8 mouse cellular contexts compared by ENCODE assay signal in genomic region chr9:44492631-44493461, GRCm38 (mm10). TPM values are rescaled to one million over a fixed set of nuclear protein-coding genes. Genes with fewer than 3 reads are reported as not detected.
A peak's percentile ranks its signal among the peaks of the same experiment; 100 is the strongest.
DNase-seq lines count a peak whose midpoint lies in the region; ATAC-seq and TF ChIP-seq lines count a peak whose summit lies in the region.
"Had no signal": no experiment of that assay in that cellular context is flagged by ENCODE, and none has a peak within 500 bp of the region (broad histone marks: within the 10 kb centered on the region; RNA-seq: fewer than 3 reads in every experiment).

No protein-coding gene starts in this region.

- 52% methylated on average over 17 of the region's 17 CpGs for WGBS in heart, embryonic 10.5 days
- WGBS in limb, embryonic 14.5 days = 65% methylated on average over 17 of the region's 17 CpGs

- peak overlapping the region; percentile 17 for H3K9ac ChIP-seq in limb, embryonic 14.5 days (ENCODE audit: low read depth, low read length, severe bottlenecking)
- H3K9ac ChIP-seq: liver, embryonic 15.5 days had no signal

- no peak overlapping the region for H3K4me2 ChIP-seq in limb, embryonic 14.5 days (replicated peaks; ENCODE audit: low read depth, low read length, severe bottlenecking)
- H3K4me2 ChIP-seq: liver, embryonic 15.5 days had no signal

- peak; percentile 22 for DNase-seq in retina, postnatal 1 day
- DNase-seq in retina, embryonic 14.5 days (ENCODE audit: low spot score) = no peak
- peak; percentile 73 to 79 for DNase-seq in cerebellum, postnatal 25 days
- DNase-seq in heart, embryonic 10.5 days (ENCODE audit: low spot score) = no peak
- DNase-seq in limb, embryonic 14.5 days (ENCODE audit: low spot score) = no peak
- no peak for DNase-seq in adrenal gland, adult 8-10 months

- H3K27ac ChIP-seq in heart, embryonic 10.5 days = peak overlapping the region; percentile 82
- no peak overlapping the region for H3K27ac ChIP-seq in limb, embryonic 14.5 days (replicated peaks; ENCODE audit: low read depth, low read length)
- H3K27ac ChIP-seq: liver, embryonic 15.5 days had no signal

- peaks cover 9% of the 10 kb centered on the region; the same call in 1 of the 2 replicates for H3K36me3 ChIP-seq in heart, embryonic 10.5 days
- peaks cover 15% of the 10 kb centered on the region for H3K36me3 ChIP-seq in limb, embryonic 14.5 days (ENCODE audit: control insufficient read depth, insufficient read depth, low read length)
- H3K36me3 ChIP-seq: liver, embryonic 15.5 days had no signal

- H3K27me3 ChIP-seq in heart, embryonic 10.5 days (ENCODE audit: insufficient read depth, poor library complexity, severe bottlenecking) = no peaks in the 10 kb centered on the region
- no peaks in the 10 kb centered on the region for H3K27me3 ChIP-seq in limb, embryonic 14.5 days (ENCODE audit: control insufficient read depth, insufficient read depth, low read length)

- peaks cover 100% of the 10 kb centered on the region for H3K4me1 ChIP-seq in heart, embryonic 10.5 days
- peaks cover 100% of the 10 kb centered on the region for H3K4me1 ChIP-seq in limb, embryonic 14.5 days (ENCODE audit: control insufficient read depth, insufficient read depth, low read length)

- TF ChIP-seq POLR2A in limb, embryonic 14.5 days (IDR thresholded peaks at IDR 0.05; ENCODE audit: borderline replicate concordance, extremely low read depth, insufficient read depth, insufficient read length) = no peak

- ATAC-seq in limb, embryonic 14.5 days (ENCODE audit: low FRiP score, low read depth) = no peak
- ATAC-seq in megakaryocyte-erythroid progenitor cell, adult 5-6 weeks (replicated peaks; ENCODE audit: low FRiP score, low TSS enrichment, poor library complexity, severe bottlenecking) = no peak

- peak overlapping the region; percentile 27; the same call in 1 of the 2 replicates for H3K4me3 ChIP-seq in heart, embryonic 10.5 days
- no peak overlapping the region for H3K4me3 ChIP-seq in limb, embryonic 14.5 days (replicated peaks; ENCODE audit: low read length)
- H3K4me3 ChIP-seq: liver, embryonic 15.5 days had no signal

- no peaks in the 10 kb centered on the region for H3K9me3 ChIP-seq in heart, embryonic 10.5 days
- H3K9me3 ChIP-seq in limb, embryonic 14.5 days (ENCODE audit: control insufficient read depth, low read length) = no peaks in the 10 kb centered on the region
- H3K9me3 ChIP-seq: liver, embryonic 15.5 days had no signal

RNA-seq across cellular contexts. Expression of gene Bcl9l, which starts 10.2 kb away (rescaled TPM):
- polyA plus RNA-seq in heart, embryonic 10.5 days (2016; fragmentation: Nextera tagmentation; extraction: Ambion mirVana) = 7.6 and 9.6 TPM in 2 replicates
- 41.2 and 53.7 TPM in 2 replicates for polyA plus RNA-seq in limb, embryonic 14.5 days (2012; rRNA removed)
- 20.5 and 22.7 TPM in 2 replicates for polyA plus RNA-seq in limb, embryonic 14.5 days (2014; fragmentation: Nextera tagmentation; extraction: Ambion mirVana)
- total RNA-seq in megakaryocyte-erythroid progenitor cell, adult 5-6 weeks (2014; fragmentation: Nextera tagmentation) = 4.8 and 5.5 TPM in 2 replicates
- 0.52 and 3.7 TPM in 2 replicates for total RNA-seq in megakaryocyte-erythroid progenitor cell, adult 5-6 weeks (2017)
- total RNA-seq in adrenal gland, adult 8-10 months (2022) = 10 to 100 TPM; 48.9 to 76.1 (median 66.7) TPM

RNA-seq across cellular contexts. Expression of gene Upk2, which starts 38.1 kb away (rescaled TPM):
- polyA plus RNA-seq in heart, embryonic 10.5 days (2016; fragmentation: Nextera tagmentation; extraction: Ambion mirVana) = 0.26 TPM in 1 of 2 replicates, not detected in the other
- polyA plus RNA-seq in limb, embryonic 14.5 days (2012; rRNA removed) = 0.33 and 0.91 TPM in 2 replicates
- 0.40 TPM in 1 of 2 replicates, not detected in the other for polyA plus RNA-seq in limb, embryonic 14.5 days (2014; fragmentation: Nextera tagmentation; extraction: Ambion mirVana)
- not detected in 2 replicates for total RNA-seq in megakaryocyte-erythroid progenitor cell, adult 5-6 weeks (2014; fragmentation: Nextera tagmentation)
- total RNA-seq in megakaryocyte-erythroid progenitor cell, adult 5-6 weeks (2017) = not detected in 2 replicates
- not detected for total RNA-seq in adrenal gland, adult 8-10 months (2022)
- polyA plus RNA-seq: liver, embryonic 15.5 days had no signal

RNA-seq across cellular contexts. Expression of gene Foxr1, which starts 51.9 kb away (rescaled TPM):
- not detected in 2 replicates for polyA plus RNA-seq in heart, embryonic 10.5 days (2016; fragmentation: Nextera tagmentation; extraction: Ambion mirVana)
- polyA plus RNA-seq in limb, embryonic 14.5 days (2012; rRNA removed) = not detected in 2 replicates
- polyA plus RNA-seq in limb, embryonic 14.5 days (2014; fragmentation: Nextera tagmentation; extraction: Ambion mirVana) = not detected in 2 replicates
- not detected in 2 replicates for total RNA-seq in megakaryocyte-erythroid progenitor cell, adult 5-6 weeks (2014; fragmentation: Nextera tagmentation)
- not detected in 2 replicates for total RNA-seq in megakaryocyte-erythroid progenitor cell, adult 5-6 weeks (2017)
- total RNA-seq in adrenal gland, adult 8-10 months (2022) = not detected
- polyA plus RNA-seq: liver, embryonic 15.5 days had no signal

Comparison
In these comparisons a context has a peak if more than half of its experiments do, and no peak if none do; other contexts are left out.
1. DNase-seq: peak in retina, postnatal 1 day (single experiment) and cerebellum, postnatal 25 days (2 of 2); none in retina, embryonic 14.5 days (single experiment), heart, embryonic 10.5 days (single experiment), limb, embryonic 14.5 days (single experiment) and adrenal gland, adult 8-10 months (single experiment).
2. RNA of gene Bcl9l, which starts 10.2 kb away (total RNA-seq): 48.9 to 76.1 TPM in adrenal gland, adult 8-10 months; 0.52 to 5.5 TPM in megakaryocyte-erythroid progenitor cell, adult 5-6 weeks; every median in the first group is over 4 times any median in the second.